Mouse (Mus musculus) lung, adult 2 months (tissue): ENCODE measurements around the gene Fam136a.

Experiments used
- CTCF ChIP-seq: fragments of 200-500 bp; IDR thresholded peaks from 2 replicates; pipeline ENCODE4 v1.5.1; 2011; ENCODE audit warnings: mild to moderate bottlenecking, low read length, control low read depth; ENCODE audit not compliant: insufficient read depth
- POLR2A ChIP-seq: fragments of 200-500 bp; IDR thresholded peaks from 2 replicates; pipeline ENCODE4 v1.6.1; 2011; ENCODE audit warnings: low read depth, mild to moderate bottlenecking, control low read depth, low read length, borderline replicate concordance; ENCODE audit errors: extremely low read depth

DNA sequence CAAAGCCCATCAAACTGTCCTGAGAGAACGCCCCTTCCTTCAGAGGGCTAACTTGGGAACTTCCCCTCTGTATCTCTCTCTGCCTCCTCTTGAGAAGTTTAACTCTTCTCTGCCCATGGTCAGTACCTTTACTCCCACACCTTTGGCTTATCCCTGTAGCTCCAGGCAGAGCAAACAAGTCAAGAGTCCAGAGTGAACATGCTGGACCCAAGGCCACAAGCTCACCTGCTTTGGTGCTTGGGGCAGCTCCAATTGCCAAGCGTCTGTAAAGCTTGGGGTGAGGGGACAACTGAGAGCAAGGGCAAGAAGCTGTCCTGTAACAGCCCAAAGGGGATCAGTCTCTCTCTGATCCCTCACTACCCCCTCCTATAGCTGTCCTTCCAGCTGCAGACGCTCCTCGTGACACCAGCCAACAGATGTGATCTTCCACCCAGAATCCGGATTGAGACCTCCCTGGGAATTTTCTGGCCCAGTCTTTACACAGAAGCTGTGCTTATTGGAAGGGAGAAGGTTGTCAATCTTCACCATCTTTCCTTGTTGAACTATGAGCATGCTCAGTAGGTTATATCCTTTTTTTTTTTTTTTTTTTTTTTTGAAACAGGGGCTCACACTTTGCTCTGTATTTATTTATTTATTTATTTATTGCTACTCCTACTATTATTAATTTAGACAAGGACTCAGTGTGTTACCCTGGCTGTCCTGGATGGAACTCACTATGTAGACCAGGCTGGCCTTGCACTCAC, 20.1 kb downstream of the Fam136a start:
- TF ChIP-seq CTCF (no peak), POLR2A (no peak)
